Mouse (Mus musculus) erythroblast, embryonic 14.5 days (primary cell): Measurements from ENCODE around the gene Agbl1.

ENCODE experiments used
- GATA1 ChIP-seq: IDR thresholded peaks from 2 replicates; pipeline ENCODE4 v1.6.1; 2012; ENCODE audit warnings: low read length, inconsistent platforms, mixed read lengths
- TAL1 ChIP-seq: IDR thresholded peaks from 3 replicates; pipeline ENCODE4 v1.6.1; 2012; ENCODE audit warnings: low read length, inconsistent platforms, mixed read lengths

DNA sequence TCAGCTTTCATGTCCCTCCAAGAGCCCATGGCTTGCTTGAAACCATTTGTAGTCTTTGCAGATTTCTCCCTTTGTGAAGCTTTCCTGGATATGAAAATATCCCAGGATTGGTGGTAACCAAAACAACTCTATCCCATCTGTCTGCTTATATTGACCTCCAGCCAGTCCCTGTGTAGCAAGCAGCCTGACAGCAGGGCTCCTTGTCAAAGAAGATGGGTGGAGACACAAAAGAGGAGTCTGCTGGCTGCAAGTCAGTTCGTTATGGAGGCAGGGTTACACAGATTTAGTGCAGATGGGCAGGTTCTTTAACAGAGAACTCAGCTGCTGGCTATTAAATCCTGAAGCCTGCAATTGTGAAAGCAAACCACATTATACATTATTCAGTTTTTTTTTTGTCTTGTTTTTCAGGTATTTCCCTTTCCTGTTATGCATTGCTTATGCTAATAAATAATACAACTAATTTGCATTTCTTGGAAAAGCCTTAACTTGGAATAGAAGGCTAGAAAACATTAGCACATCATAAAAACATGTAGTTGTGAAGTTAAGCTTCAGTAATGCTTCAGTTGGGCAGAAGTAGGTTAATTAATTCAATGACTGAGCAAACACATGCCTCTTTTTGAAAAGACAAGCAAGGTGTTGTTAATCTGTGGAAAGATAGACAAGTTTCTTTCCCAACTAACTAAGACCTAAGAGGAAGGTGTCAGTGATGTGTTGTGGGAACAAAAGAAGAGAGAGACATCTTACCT is 559.0 kb downstream of the Agbl1 start:
- TF ChIP-seq GATA1 (no peak), TAL1 (no peak)
